Mouse (Mus musculus): Measurements from ENCODE around the gene Foxo3. TPM values are rescaled to one million over a fixed set of nuclear protein-coding genes. Genes with fewer than 3 reads are reported as not detected.

Gene Foxo3
- polyA plus RNA-seq, 1 experiment from 2014 or later: 10.2 TPM

DNA sequence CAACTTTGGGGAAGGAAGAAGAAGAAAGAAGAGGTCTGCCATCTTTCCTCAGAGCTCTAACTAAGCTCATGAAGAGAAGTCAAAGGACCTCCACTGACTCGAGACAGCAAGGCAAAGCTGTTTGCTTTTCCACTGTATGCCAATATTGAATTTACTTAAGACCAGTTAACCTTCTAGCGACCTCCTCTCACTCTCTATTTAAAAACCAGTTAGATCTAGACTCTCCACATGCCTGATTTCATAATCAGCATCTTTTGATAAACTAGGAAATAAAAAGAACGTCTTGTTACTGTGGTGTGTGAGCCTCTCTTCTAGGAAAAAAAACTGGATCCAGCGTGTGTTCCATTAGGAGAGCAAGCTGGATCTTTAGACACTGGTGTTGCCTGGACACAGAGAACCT, 28.4 kb downstream of the Foxo3 start:
- Histone ChIP-seq H3K4me3 (ENCODE audit: low read length) (no peak overlapping the region), H3K36me3 (ENCODE audit: control insufficient read depth, insufficient read depth, low read length) (no peaks in the 10 kb centered on the region), H3K27me3 (ENCODE audit: control insufficient read depth, insufficient read depth, low read depth, low read length) (no peaks in the 10 kb centered on the region), H3K4me2 (ENCODE audit: low read depth, low read length) (peak overlapping the region; percentile 26), H3K9me3 (ENCODE audit: control insufficient read depth, low read length) (no peaks in the 10 kb centered on the region), H3K27ac (ENCODE audit: low read length) (peak overlapping the region; percentile 67), H3K4me1 (replicated peaks; ENCODE audit: control insufficient read depth, insufficient read depth, low read length) (peaks cover 79% of the 10 kb centered on the region), H3K9ac (ENCODE audit: low read length) (no peak overlapping the region)
- WGBS: 23% methylated on average over 4 of the region's 4 CpGs
- ATAC-seq (ENCODE audit: low read depth): peak; percentile 61

DNA sequence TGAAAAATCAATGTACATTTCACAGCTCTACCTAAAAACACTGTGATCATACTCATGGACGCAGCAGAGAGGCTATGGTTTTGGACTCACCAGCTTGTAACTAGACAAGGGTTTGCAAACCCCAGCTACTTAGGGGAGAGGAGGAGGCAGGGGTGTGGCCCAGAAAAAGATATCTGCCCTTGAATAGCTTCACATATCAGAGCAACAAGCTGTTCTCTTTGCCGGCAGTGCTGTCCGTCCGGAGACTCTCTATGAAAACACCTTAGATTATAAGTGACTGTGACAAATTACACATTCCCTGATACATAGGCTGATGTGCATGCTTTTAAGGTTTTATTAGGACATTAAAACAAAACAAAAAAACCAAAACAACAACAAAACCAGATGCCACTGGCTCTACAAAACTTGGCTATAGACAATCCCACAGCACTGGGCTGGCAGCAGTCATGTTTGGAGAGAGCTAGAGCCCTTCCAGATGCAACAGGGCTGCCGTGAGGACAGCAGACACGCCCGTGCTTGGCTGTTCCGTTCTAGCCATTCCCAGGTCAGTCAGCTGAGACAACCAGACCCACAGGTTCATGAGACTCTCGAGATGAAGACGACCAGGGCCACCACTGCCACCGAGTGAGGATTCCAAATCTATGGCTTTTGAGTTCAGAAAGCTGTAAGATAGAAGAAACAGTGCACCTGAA, 29.3 kb downstream of the Foxo3 start:
- peak overlapping the region; percentile 53 for H3K27ac ChIP-seq (ENCODE audit: low read length)
- H3K27me3 ChIP-seq (ENCODE audit: control insufficient read depth, insufficient read depth, low read depth, low read length): no peaks in the 10 kb centered on the region
- WGBS: 40% methylated on average over 11 of the region's 11 CpGs
- ATAC-seq (ENCODE audit: low read depth): no peak
- H3K4me3 ChIP-seq (ENCODE audit: low read length): no peak overlapping the region
- H3K36me3 ChIP-seq (ENCODE audit: control insufficient read depth, insufficient read depth, low read length): no peaks in the 10 kb centered on the region
- peaks cover 75% of the 10 kb centered on the region for H3K4me1 ChIP-seq (replicated peaks; ENCODE audit: control insufficient read depth, insufficient read depth, low read length)
- no peaks in the 10 kb centered on the region for H3K9me3 ChIP-seq (ENCODE audit: control insufficient read depth, low read length)
- peak overlapping the region; percentile 26; the same call in 1 of the 2 replicates for H3K4me2 ChIP-seq (ENCODE audit: low read depth, low read length)
- H3K9ac ChIP-seq (ENCODE audit: low read length): no peak overlapping the region

DNA sequence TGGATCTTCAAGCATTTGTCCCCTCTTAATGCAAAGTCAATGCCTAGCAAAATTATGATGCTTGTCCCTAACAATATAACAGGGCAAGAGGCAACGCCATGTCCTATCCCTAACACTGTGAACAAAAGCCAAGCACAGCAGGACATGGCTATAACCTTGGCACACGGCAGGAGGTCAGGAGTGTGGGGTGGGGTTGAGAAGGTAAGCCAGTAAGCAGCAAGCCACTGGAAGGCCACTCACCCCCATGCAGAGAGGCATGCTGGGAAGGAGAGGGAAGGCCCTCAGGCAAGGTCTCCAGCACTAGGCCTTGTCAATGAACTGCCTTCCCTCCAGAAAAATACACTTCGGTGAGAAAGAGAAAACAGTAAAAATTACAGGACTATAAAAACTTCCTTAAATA, 30.1 kb downstream of the Foxo3 start:
- H3K9me3 ChIP-seq (ENCODE audit: control insufficient read depth, low read length): no peaks in the 10 kb centered on the region
- no peaks in the 10 kb centered on the region for H3K27me3 ChIP-seq (ENCODE audit: control insufficient read depth, insufficient read depth, low read depth, low read length)
- no peak overlapping the region for H3K27ac ChIP-seq (ENCODE audit: low read length)
- ATAC-seq (ENCODE audit: low read depth): no peak
- no peak overlapping the region for H3K4me2 ChIP-seq (ENCODE audit: low read depth, low read length)
- no peak overlapping the region for H3K9ac ChIP-seq (ENCODE audit: low read length)
- H3K4me1 ChIP-seq (replicated peaks; ENCODE audit: control insufficient read depth, insufficient read depth, low read length): peaks cover 67% of the 10 kb centered on the region
- H3K36me3 ChIP-seq (ENCODE audit: control insufficient read depth, insufficient read depth, low read length): no peaks in the 10 kb centered on the region
- H3K4me3 ChIP-seq (ENCODE audit: low read length): no peak overlapping the region
- WGBS: 72% methylated on average over 3 of the region's 3 CpGs

DNA sequence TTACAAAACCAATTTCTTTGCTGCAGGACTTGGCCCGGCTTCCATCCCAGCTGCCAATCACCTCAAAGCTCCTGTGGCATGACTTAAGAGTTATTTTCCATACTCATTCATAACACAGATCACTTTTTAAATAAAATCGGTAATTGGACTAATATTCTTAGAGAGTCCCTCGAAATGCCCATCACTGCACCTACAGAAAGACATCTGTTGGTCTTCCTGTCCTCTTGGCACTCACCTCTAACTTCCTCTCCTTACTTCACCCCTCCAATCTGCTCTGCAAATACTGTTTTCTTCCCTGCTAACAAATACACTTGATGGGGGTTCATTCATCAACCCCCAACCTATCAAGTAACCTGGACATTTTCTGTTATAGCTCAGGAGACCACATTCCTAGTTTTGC, 30.9 kb downstream of the Foxo3 start:
- WGBS: 89% methylated on average over 3 of the region's 3 CpGs
- no peak overlapping the region for H3K4me3 ChIP-seq (ENCODE audit: low read length)
- peaks cover 60% of the 10 kb centered on the region for H3K4me1 ChIP-seq (replicated peaks; ENCODE audit: control insufficient read depth, insufficient read depth, low read length)
- H3K9ac ChIP-seq (ENCODE audit: low read length): no peak overlapping the region
- ATAC-seq (ENCODE audit: low read depth): no peak
- peak overlapping the region; percentile 75; the same call in 1 of the 2 replicates for H3K27ac ChIP-seq (ENCODE audit: low read length)
- H3K36me3 ChIP-seq (ENCODE audit: control insufficient read depth, insufficient read depth, low read length): no peaks in the 10 kb centered on the region
- no peaks in the 10 kb centered on the region for H3K9me3 ChIP-seq (ENCODE audit: control insufficient read depth, low read length)
- H3K4me2 ChIP-seq (ENCODE audit: low read depth, low read length): no peak overlapping the region
- no peaks in the 10 kb centered on the region for H3K27me3 ChIP-seq (ENCODE audit: control insufficient read depth, insufficient read depth, low read depth, low read length)

DNA sequence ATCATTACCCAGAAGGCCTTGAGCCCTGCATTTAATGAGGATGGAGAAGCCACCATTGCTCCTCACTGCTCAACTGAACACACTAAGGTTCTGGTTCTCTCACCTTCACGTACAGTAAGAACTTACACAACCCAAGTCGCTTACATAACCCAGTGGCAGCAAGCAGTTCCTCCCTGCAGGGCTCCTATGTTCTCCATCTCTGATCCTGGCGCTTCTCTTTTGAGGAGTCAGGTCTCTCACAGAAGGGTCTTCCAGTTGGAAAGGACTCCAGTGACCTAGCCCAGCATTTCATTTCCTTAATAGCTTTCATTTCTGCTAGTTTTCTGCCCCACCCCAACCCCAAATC, 31.3 kb downstream of the Foxo3 start:
- Histone ChIP-seq H3K9me3 (ENCODE audit: control insufficient read depth, low read length) (no peaks in the 10 kb centered on the region), H3K4me1 (replicated peaks; ENCODE audit: control insufficient read depth, insufficient read depth, low read length) (peaks cover 56% of the 10 kb centered on the region), H3K36me3 (ENCODE audit: control insufficient read depth, insufficient read depth, low read length) (no peaks in the 10 kb centered on the region), H3K27ac (ENCODE audit: low read length) (peak overlapping the region; percentile 75), H3K27me3 (ENCODE audit: control insufficient read depth, insufficient read depth, low read depth, low read length) (no peaks in the 10 kb centered on the region), H3K9ac (ENCODE audit: low read length) (no peak overlapping the region), H3K4me3 (ENCODE audit: low read length) (no peak overlapping the region), H3K4me2 (ENCODE audit: low read depth, low read length) (no peak overlapping the region)
- ATAC-seq (ENCODE audit: low read depth): 0 out of 2 replicates have a peak, but pooled peaks have one; percentile 3
- 65% methylated on average over 3 of the region's 3 CpGs for WGBS

DNA sequence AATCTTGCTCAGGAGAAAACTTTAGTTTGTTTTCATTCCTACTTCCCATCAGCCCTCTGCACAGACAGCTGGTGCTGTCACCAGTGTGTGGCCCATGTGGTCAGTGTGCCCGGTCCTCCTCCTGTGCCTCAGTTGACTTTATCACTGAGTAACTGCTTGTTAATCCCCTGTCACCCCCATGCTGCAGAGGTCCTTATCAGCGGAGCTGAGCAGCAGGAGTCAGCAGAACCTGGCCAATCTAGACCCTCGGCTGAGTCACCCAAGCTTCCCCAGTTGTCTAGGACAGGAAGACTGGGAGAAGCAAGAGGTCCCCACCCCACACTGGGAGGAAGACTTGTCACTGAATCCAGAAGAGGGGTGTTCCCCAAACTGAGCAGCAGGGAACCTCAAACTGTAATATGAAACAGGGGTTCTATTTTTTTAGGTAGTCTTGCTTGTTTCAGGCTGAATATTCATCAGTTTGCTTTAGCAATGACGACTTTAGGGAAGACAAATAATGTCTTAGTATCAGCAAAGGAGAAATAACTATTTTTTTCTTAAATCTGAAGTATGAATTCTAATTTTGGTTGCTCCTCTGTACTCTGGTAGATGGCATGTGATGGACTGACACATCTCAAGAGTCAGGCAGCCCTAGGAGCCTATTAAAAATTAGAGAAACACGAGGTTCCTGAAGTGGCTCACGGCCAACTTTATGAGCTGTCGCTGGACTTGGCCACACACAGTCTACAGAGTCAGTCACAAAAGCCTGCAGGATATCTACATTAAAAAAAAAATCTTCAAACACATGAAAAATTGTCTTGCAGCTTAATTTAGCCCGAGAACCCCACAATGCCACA, 31.9 kb downstream of the Foxo3 start:
- H3K36me3 ChIP-seq (ENCODE audit: control insufficient read depth, insufficient read depth, low read length): no peaks in the 10 kb centered on the region
- H3K4me1 ChIP-seq (replicated peaks; ENCODE audit: control insufficient read depth, insufficient read depth, low read length): peaks cover 51% of the 10 kb centered on the region
- no peaks in the 10 kb centered on the region for H3K9me3 ChIP-seq (ENCODE audit: control insufficient read depth, low read length)
- H3K4me3 ChIP-seq (ENCODE audit: low read length): no peak overlapping the region
- WGBS: 31% methylated on average over 8 of the region's 8 CpGs
- no peaks in the 10 kb centered on the region for H3K27me3 ChIP-seq (ENCODE audit: control insufficient read depth, insufficient read depth, low read depth, low read length)
- peak overlapping the region; percentile 75 for H3K27ac ChIP-seq (ENCODE audit: low read length)
- no peak overlapping the region for H3K9ac ChIP-seq (ENCODE audit: low read length)
- H3K4me2 ChIP-seq (ENCODE audit: low read depth, low read length): no peak overlapping the region
- ATAC-seq (ENCODE audit: low read depth): peak; percentile 72

DNA sequence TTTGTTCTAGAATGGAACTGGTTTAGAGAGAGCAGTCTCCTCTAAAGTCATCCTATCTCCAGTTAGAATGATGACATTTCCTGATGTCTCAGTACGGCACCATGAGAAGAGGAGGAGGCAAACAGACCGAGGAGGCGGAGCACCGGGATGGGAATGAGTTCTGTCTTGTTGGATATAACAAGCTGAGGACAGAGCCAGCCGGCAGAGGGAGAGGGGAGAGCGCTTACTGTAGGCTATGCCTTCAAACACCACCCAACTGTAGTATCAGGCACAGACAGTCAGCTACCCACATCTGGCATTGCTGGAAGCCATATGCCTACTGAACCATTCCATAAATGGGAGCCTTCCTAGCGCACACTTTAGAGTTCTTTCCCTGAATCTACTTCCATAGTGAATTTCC, 32.6 kb downstream of the Foxo3 start:
- no peak overlapping the region for H3K4me2 ChIP-seq (ENCODE audit: low read depth, low read length)
- 85% methylated on average over 7 of the region's 7 CpGs for WGBS
- no peak overlapping the region for H3K9ac ChIP-seq (ENCODE audit: low read length)
- H3K27ac ChIP-seq (ENCODE audit: low read length): no peak overlapping the region
- H3K36me3 ChIP-seq (ENCODE audit: control insufficient read depth, insufficient read depth, low read length): no peaks in the 10 kb centered on the region
- no peak for ATAC-seq (ENCODE audit: low read depth)
- no peak overlapping the region for H3K4me3 ChIP-seq (ENCODE audit: low read length)
- no peaks in the 10 kb centered on the region for H3K9me3 ChIP-seq (ENCODE audit: control insufficient read depth, low read length)
- peaks cover 51% of the 10 kb centered on the region for H3K4me1 ChIP-seq (replicated peaks; ENCODE audit: control insufficient read depth, insufficient read depth, low read length)
- no peaks in the 10 kb centered on the region for H3K27me3 ChIP-seq (ENCODE audit: control insufficient read depth, insufficient read depth, low read depth, low read length)

DNA sequence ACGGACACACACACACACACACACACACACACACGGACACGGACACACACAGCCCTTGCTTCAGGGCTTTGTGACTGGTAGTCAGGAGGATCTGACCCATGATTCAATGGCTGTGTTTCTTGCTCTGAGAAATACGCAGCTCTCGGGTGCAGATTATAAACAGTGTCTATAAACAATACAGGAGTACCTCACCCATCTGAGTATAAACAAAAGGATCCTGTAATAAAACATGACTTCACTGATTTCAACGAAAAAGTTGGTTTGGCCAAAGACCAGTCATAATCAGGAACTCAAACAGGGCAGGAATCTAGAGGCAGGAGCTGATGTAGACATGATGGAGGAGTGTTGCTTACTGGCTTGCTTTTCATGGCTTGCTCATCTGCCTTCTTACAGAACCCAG, 34.1 kb downstream of the Foxo3 start:
- no peaks in the 10 kb centered on the region for H3K36me3 ChIP-seq (ENCODE audit: control insufficient read depth, insufficient read depth, low read length)
- H3K9me3 ChIP-seq (ENCODE audit: control insufficient read depth, low read length): no peaks in the 10 kb centered on the region
- no peak overlapping the region for H3K4me2 ChIP-seq (ENCODE audit: low read depth, low read length)
- no peaks in the 10 kb centered on the region for H3K27me3 ChIP-seq (ENCODE audit: control insufficient read depth, insufficient read depth, low read depth, low read length)
- WGBS: 71% methylated on average over 6 of the region's 6 CpGs
- no peak overlapping the region for H3K9ac ChIP-seq (ENCODE audit: low read length)
- H3K4me1 ChIP-seq (replicated peaks; ENCODE audit: control insufficient read depth, insufficient read depth, low read length): peaks cover 43% of the 10 kb centered on the region
- H3K4me3 ChIP-seq (ENCODE audit: low read length): no peak overlapping the region
- no peak overlapping the region for H3K27ac ChIP-seq (ENCODE audit: low read length)
- no peak for ATAC-seq (ENCODE audit: low read depth)

DNA sequence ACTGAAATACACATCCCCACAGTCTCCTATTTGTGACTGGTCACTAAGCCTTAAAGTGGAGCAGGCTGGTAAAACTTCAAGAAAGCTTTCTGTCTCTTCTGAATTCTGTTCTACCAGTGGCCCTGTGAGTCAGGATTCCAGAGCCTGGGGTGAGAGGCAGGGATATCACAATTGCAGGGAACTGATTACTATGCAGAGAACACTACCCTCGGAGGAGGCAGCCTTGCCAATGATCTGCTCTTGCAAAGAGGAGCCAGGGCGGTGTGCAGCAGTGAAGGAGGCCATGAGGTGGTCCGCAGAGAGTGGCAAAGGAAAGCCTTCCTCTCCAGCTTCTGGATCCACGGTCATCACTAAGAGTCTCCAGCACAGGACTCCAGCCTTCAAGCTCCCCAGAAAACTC, 34.8 kb downstream of the Foxo3 start:
- no peak for ATAC-seq (ENCODE audit: low read depth)
- H3K9me3 ChIP-seq (ENCODE audit: control insufficient read depth, low read length): no peaks in the 10 kb centered on the region
- no peak overlapping the region for H3K9ac ChIP-seq (ENCODE audit: low read length)
- H3K27me3 ChIP-seq (ENCODE audit: control insufficient read depth, insufficient read depth, low read depth, low read length): no peaks in the 10 kb centered on the region
- H3K36me3 ChIP-seq (ENCODE audit: control insufficient read depth, insufficient read depth, low read length): no peaks in the 10 kb centered on the region
- H3K4me2 ChIP-seq (ENCODE audit: low read depth, low read length): no peak overlapping the region
- 80% methylated on average over 4 of the region's 4 CpGs for WGBS
- H3K4me3 ChIP-seq (ENCODE audit: low read length): no peak overlapping the region
- H3K27ac ChIP-seq (ENCODE audit: low read length): no peak overlapping the region
- H3K4me1 ChIP-seq (replicated peaks; ENCODE audit: control insufficient read depth, insufficient read depth, low read length): peaks cover 37% of the 10 kb centered on the region

Measured in lung, embryonic 16.5 days (tissue).